Mouse (Mus musculus): ENCODE data around the gene Use1. TPM values are rescaled to one million over a fixed set of nuclear protein-coding genes. Genes with fewer than 3 reads are reported as not detected.

Use1 gene
- polyA plus RNA-seq, 1 experiment from 2014 or later: 106 TPM

DNA sequence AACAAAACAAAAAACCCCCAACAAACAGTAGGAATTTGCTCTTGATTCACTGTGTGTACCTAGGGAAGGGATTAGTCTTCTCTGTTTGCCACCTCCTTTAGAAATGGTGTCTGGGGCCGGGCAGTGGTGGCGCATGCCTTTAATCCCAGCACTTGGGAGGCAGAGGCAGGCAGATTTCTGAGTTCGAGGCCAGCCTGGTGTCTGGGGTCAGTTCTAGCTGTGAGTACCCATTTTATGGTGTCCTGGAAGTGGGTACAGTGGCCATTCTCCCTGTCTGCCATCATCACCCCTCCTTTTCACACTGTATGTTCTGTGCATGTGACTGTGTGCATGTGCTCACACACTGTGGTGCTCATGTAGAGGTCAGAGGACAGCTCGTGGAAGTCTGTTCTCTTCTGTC is 41.6 kb downstream of the Use1 start:
- peaks cover 21% of the 10 kb centered on the region; the same call in 1 of the 2 replicates for H3K36me3 ChIP-seq (ENCODE audit: control insufficient read depth, insufficient read depth, low read length)
- no peak overlapping the region for H3K4me2 ChIP-seq (replicated peaks; ENCODE audit: low read depth, low read length)
- H3K4me1 ChIP-seq (ENCODE audit: control insufficient read depth, insufficient read depth, low read length): peaks cover 12% of the 10 kb centered on the region; the same call in 1 of the 2 replicates
- WGBS: 87% methylated on average over 4 of the region's 4 CpGs
- no peaks in the 10 kb centered on the region for H3K9me3 ChIP-seq (ENCODE audit: control insufficient read depth, low read depth, low read length)
- no peaks in the 10 kb centered on the region for H3K27me3 ChIP-seq (ENCODE audit: control insufficient read depth, insufficient read depth, low read length)
- no peak overlapping the region for H3K27ac ChIP-seq (ENCODE audit: low read length)
- H3K9ac ChIP-seq (replicated peaks; ENCODE audit: low read depth, low read length): no peak overlapping the region
- no peak overlapping the region for H3K4me3 ChIP-seq (ENCODE audit: low read depth, low read length)
- no peak for ATAC-seq (ENCODE audit: insufficient number of reproducible peaks, insufficient read depth, low FRiP score, low read depth)

DNA sequence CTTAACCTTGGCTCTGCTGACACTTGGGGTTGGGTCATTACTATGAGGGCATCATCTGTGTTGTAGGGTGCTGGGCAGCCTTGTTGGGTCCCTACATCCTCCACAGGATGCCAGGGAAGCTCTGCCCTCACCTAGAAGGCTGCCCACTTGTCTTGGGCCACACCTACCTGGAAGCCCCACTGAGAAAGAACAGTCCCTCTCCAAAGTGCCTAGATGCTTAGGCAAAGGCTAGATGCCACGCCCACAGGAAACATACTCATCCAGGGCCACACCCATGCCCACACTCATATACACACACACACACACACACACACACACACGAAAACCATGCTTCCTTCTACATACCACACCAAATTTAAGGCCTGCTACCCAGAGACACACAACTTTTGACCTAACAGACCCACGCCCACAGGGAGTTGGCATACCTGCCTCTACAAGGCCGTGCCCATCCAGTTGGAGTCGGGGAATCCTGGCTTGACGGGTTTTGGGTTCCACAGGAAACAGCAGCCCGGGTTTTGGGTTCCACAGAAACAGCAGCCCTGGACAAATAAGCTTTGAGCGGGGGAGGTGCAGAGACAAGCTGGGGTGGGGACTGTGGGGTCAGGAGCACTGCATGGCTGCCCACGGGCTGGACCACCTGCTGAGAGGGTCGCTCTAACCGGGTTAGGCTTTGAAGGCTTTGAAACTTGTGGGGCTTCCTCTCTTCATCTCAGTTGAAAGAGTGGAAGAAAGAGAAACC is 45.1 kb downstream of the Use1 start:
- Histone ChIP-seq H3K4me2 (replicated peaks; ENCODE audit: low read depth, low read length) (no peak overlapping the region), H3K4me1 (ENCODE audit: control insufficient read depth, insufficient read depth, low read length) (peaks cover 10% of the 10 kb centered on the region; the same call in 1 of the 2 replicates), H3K27ac (ENCODE audit: low read length) (no peak overlapping the region), H3K4me3 (ENCODE audit: low read depth, low read length) (no peak overlapping the region), H3K36me3 (ENCODE audit: control insufficient read depth, insufficient read depth, low read length) (peaks cover 21% of the 10 kb centered on the region; the same call in 1 of the 2 replicates), H3K27me3 (ENCODE audit: control insufficient read depth, insufficient read depth, low read length) (no peaks in the 10 kb centered on the region), H3K9me3 (ENCODE audit: control insufficient read depth, low read depth, low read length) (no peaks in the 10 kb centered on the region), H3K9ac (replicated peaks; ENCODE audit: low read depth, low read length) (no peak overlapping the region)
- WGBS: 47% methylated on average over 11 of the region's 11 CpGs
- no peak; the same call in 1 of the 2 replicates for ATAC-seq (ENCODE audit: insufficient number of reproducible peaks, insufficient read depth, low FRiP score, low read depth)

Other genes starting within 250 kb of the Use1 start
- 22.5 and 23.8 TPM in 2 replicates for gene Myo9b, start 94.1 kb upstream of the Use1 start, polyA plus RNA-seq (2014; fragmentation: Nextera tagmentation; extraction: Ambion mirVana)
- gene Haus8, start 93.9 kb upstream of the Use1 start, polyA plus RNA-seq (2014; fragmentation: Nextera tagmentation; extraction: Ambion mirVana): 53.7 and 54.1 TPM in 2 replicates
- 3.8 TPM in 2 replicates for gene Ocel1, start 4.5 kb downstream of the Use1 start, polyA plus RNA-seq (2014; fragmentation: Nextera tagmentation; extraction: Ambion mirVana)
- 52.7 and 65.5 TPM in 2 replicates for gene Nr2f6, start 15.1 kb downstream of the Use1 start, polyA plus RNA-seq (2014; fragmentation: Nextera tagmentation; extraction: Ambion mirVana)
- 8.6 and 9.6 TPM in 2 replicates for gene Ushbp1, start 29.0 kb downstream of the Use1 start, polyA plus RNA-seq (2014; fragmentation: Nextera tagmentation; extraction: Ambion mirVana)
- gene Babam1, start 30.0 kb downstream of the Use1 start, polyA plus RNA-seq (2014; fragmentation: Nextera tagmentation; extraction: Ambion mirVana): 92.2 and 94.2 TPM in 2 replicates
- gene Ankle1, start 39.2 kb downstream of the Use1 start, polyA plus RNA-seq (2014; fragmentation: Nextera tagmentation; extraction: Ambion mirVana): 30.9 and 39.8 TPM in 2 replicates
- gene Abhd8, start 96.8 kb downstream of the Use1 start, polyA plus RNA-seq (2014; fragmentation: Nextera tagmentation; extraction: Ambion mirVana): 28.4 and 30.0 TPM in 2 replicates
- gene Mrpl34, start 98.1 kb downstream of the Use1 start, polyA plus RNA-seq (2014; fragmentation: Nextera tagmentation; extraction: Ambion mirVana): 139 and 154 TPM in 2 replicates
- gene Dda1, start 102.4 kb downstream of the Use1 start, polyA plus RNA-seq (2014; fragmentation: Nextera tagmentation; extraction: Ambion mirVana): 94.8 and 98.9 TPM in 2 replicates
- 2.3 TPM in 2 replicates for gene Ano8, start 119.1 kb downstream of the Use1 start, polyA plus RNA-seq (2014; fragmentation: Nextera tagmentation; extraction: Ambion mirVana)
- gene Gtpbp3, start 121.3 kb downstream of the Use1 start, polyA plus RNA-seq (2014; fragmentation: Nextera tagmentation; extraction: Ambion mirVana): 7.1 and 7.2 TPM in 2 replicates
- 67.1 and 67.5 TPM in 2 replicates for gene Plvap, start 144.9 kb downstream of the Use1 start, polyA plus RNA-seq (2014; fragmentation: Nextera tagmentation; extraction: Ambion mirVana)
- 0.41 and 0.58 TPM in 2 replicates for gene Ccdc194, start 158.9 kb downstream of the Use1 start, polyA plus RNA-seq (2014; fragmentation: Nextera tagmentation; extraction: Ambion mirVana)
- 7.6 and 10.9 TPM in 2 replicates for gene Bst2, start 170.6 kb downstream of the Use1 start, polyA plus RNA-seq (2014; fragmentation: Nextera tagmentation; extraction: Ambion mirVana)
- 103 and 105 TPM in 2 replicates for gene Mvb12a, start 176.1 kb downstream of the Use1 start, polyA plus RNA-seq (2014; fragmentation: Nextera tagmentation; extraction: Ambion mirVana)
- gene Tmem221, start 192.0 kb downstream of the Use1 start, polyA plus RNA-seq (2014; fragmentation: Nextera tagmentation; extraction: Ambion mirVana): 1.4 and 1.9 TPM in 2 replicates
- gene Nxnl1, start 199.8 kb downstream of the Use1 start, polyA plus RNA-seq (2014; fragmentation: Nextera tagmentation; extraction: Ambion mirVana): not detected in 2 replicates
- gene Slc27a1, start 202.0 kb downstream of the Use1 start, polyA plus RNA-seq (2014; fragmentation: Nextera tagmentation; extraction: Ambion mirVana): 28.2 and 29.4 TPM in 2 replicates
- gene Pgls, start 225.3 kb downstream of the Use1 start, polyA plus RNA-seq (2014; fragmentation: Nextera tagmentation; extraction: Ambion mirVana): 258 and 266 TPM in 2 replicates
- gene Fam129c, start 230.8 kb downstream of the Use1 start, polyA plus RNA-seq (2014; fragmentation: Nextera tagmentation; extraction: Ambion mirVana): 3.4 and 4.5 TPM in 2 replicates
- gene Colgalt1, start 244.2 kb downstream of the Use1 start, polyA plus RNA-seq (2014; fragmentation: Nextera tagmentation; extraction: Ambion mirVana): 87.6 and 89.1 TPM in 2 replicates

Measured in stomach, embryonic 14.5 days (tissue).